Mouse (Mus musculus) lung, adult 2 months (tissue): Measurements from ENCODE around the gene Ankrd17.

ENCODE experiments used
- CTCF ChIP-seq: fragments of 200-500 bp; IDR thresholded peaks from 2 replicates; pipeline ENCODE4 v1.5.1; 2011; ENCODE audit warnings: mild to moderate bottlenecking, low read length, control low read depth; ENCODE audit not compliant: insufficient read depth
- POLR2A ChIP-seq: fragments of 200-500 bp; IDR thresholded peaks from 2 replicates; pipeline ENCODE4 v1.6.1; 2011; ENCODE audit warnings: low read depth, mild to moderate bottlenecking, control low read depth, low read length, borderline replicate concordance; ENCODE audit errors: extremely low read depth

DNA sequence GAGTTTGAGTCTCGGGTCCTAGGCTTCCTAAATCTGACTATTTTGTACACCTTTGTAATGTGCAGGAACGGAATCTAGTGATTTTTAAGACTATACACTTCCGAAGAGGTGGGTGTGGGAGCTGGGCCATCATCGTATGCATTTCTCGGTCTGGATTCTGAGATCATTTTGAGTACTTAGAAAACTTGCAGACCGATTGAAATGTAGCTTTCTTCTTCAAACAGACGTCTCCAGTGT, 608 bp upstream of the Ankrd17 start, which contains the start of gene Gm9958:
- TF ChIP-seq CTCF, result no peak
- no peak for TF ChIP-seq POLR2A
